Mouse (Mus musculus) liver, embryonic 15.5 days (tissue): ENCODE data around the gene Tnnc1. TPM values are rescaled to one million over a fixed set of nuclear protein-coding genes. Genes with fewer than 3 reads are reported as not detected.

Experiments used
- ATAC-seq: fragments of 200-750 bp; cut with Nextera tagmentation; 2 replicates; pipeline ENCODE4 v1.8.0; 2017; ENCODE audit warnings: moderate number of reproducible peaks, mild to moderate bottlenecking, moderate library complexity; ENCODE audit not compliant: insufficient read depth
- H3K27ac ChIP-seq: fragments of 300-500 bp; sonication (generic); replicated peaks from 2 replicates; pipeline ENCODE4 v1.5.1; 2015; ENCODE audit warnings: mild to moderate bottlenecking, inconsistent platforms
- H3K27me3 ChIP-seq: fragments of 300-500 bp; sonication (generic); 2 replicates; pipeline ENCODE4 v1.6.1; 2015; ENCODE audit warnings: mild to moderate bottlenecking, inconsistent platforms
- H3K36me3 ChIP-seq: fragments of 300-500 bp; sonication (generic); replicated peaks from 2 replicates; pipeline ENCODE4 v1.6.1; 2015; ENCODE audit warnings: moderate library complexity, mild to moderate bottlenecking, inconsistent platforms
- H3K4me1 ChIP-seq: fragments of 300-500 bp; sonication (generic); replicated peaks from 2 replicates; pipeline ENCODE4 v1.6.1; 2015; ENCODE audit warnings: inconsistent platforms
- H3K4me2 ChIP-seq: fragments of 300-500 bp; sonication (generic); 2 replicates; pipeline ENCODE4 v1.6.1; 2015; ENCODE audit warnings: moderate library complexity, mild to moderate bottlenecking, inconsistent platforms
- H3K4me3 ChIP-seq: fragments of 300-500 bp; sonication (generic); replicated peaks from 2 replicates; pipeline ENCODE4 v1.5.1; 2015; ENCODE audit warnings: mild to moderate bottlenecking, inconsistent platforms
- H3K9ac ChIP-seq: fragments of 300-500 bp; sonication (generic); 2 replicates; pipeline ENCODE4 v1.6.1; 2015; ENCODE audit warnings: moderate library complexity, mild to moderate bottlenecking, inconsistent platforms
- H3K9me3 ChIP-seq: fragments of 300-500 bp; sonication (generic); replicated peaks from 2 replicates; pipeline ENCODE4 v1.6.1; 2016; ENCODE audit warnings: inconsistent platforms
- WGBS: fragments of 180-500 bp; shearing (Covaris S2); methylation state at CpG from one replicate; pipeline ENCODE4 v1.1.7; 2015; ENCODE audit warnings: mixed read lengths; ENCODE audit not compliant: insufficient replicate concordance; 5-methylcytosine and 5-hydroxymethylcytosine counted together
- polyA plus RNA-seq: library from polyadenylated mRNA; unstranded; fragments of >200 nt; fragmentation: Nextera tagmentation; extraction: Ambion mirVana; gene quantifications from 2 replicates; pipeline ENCODE4 v1.2.1, GENCODE M21; 2015

The Tnnc1 gene
- polyA plus RNA-seq, 1 experiment from 2014 or later, result 66.4 TPM

- H3K4me3 ChIP-seq, result no peak overlapping the region
- peaks cover 46% of the 10 kb centered on the region for H3K36me3 ChIP-seq
- peaks cover 34% of the 10 kb centered on the region for H3K4me1 ChIP-seq
- ATAC-seq, result no peak
- 18% methylated on average over 6 of the region's 6 CpGs for WGBS
- H3K9ac ChIP-seq, result no peak overlapping the region
- peaks cover 27% of the 10 kb centered on the region for H3K27me3 ChIP-seq
- no peak overlapping the region for H3K4me2 ChIP-seq
- no peaks in the 10 kb centered on the region for H3K9me3 ChIP-seq
- no peak overlapping the region for H3K27ac ChIP-seq
Measured at GRCm38 (mm10) chr14:31169508-31169907, 38.6 kb upstream of the Tnnc1 start.

- 82% methylated on average over 13 of the region's 13 CpGs for WGBS
- no peaks in the 10 kb centered on the region for H3K9me3 ChIP-seq
- peaks cover 27% of the 10 kb centered on the region for H3K27me3 ChIP-seq
- H3K4me2 ChIP-seq, result no peak overlapping the region
- no peak overlapping the region for H3K4me3 ChIP-seq
- H3K9ac ChIP-seq, result no peak overlapping the region
- ATAC-seq, result no peak
- H3K27ac ChIP-seq, result no peak overlapping the region
- peaks cover 60% of the 10 kb centered on the region for H3K36me3 ChIP-seq
- H3K4me1 ChIP-seq, result peaks cover 22% of the 10 kb centered on the region
Measured at GRCm38 (mm10) chr14:31170963-31171362, 37.1 kb upstream of the Tnnc1 start.

GRCm38 (mm10) chr14:31171386-31171785, 36.7 kb upstream of the Tnnc1 start:
- peaks cover 64% of the 10 kb centered on the region for H3K36me3 ChIP-seq
- 82% methylated on average over 11 of the region's 11 CpGs for WGBS

GRCm38 (mm10) chr14:31171821-31172220, 36.3 kb upstream of the Tnnc1 start:
- peaks cover 14% of the 10 kb centered on the region for H3K4me1 ChIP-seq
- 87% methylated on average over 15 of the region's 15 CpGs for WGBS
- H3K9me3 ChIP-seq, result no peaks in the 10 kb centered on the region
- H3K9ac ChIP-seq, result no peak overlapping the region
- H3K4me3 ChIP-seq, result no peak overlapping the region
- no peak overlapping the region for H3K4me2 ChIP-seq
- peaks cover 69% of the 10 kb centered on the region for H3K36me3 ChIP-seq
- no peak overlapping the region for H3K27ac ChIP-seq
- peaks cover 21% of the 10 kb centered on the region for H3K27me3 ChIP-seq
- no peak for ATAC-seq

More at GRCm38 (mm10) chr14:31171386-31171785, 36.7 kb upstream of the Tnnc1 start:
- Histone ChIP-seq H3K9ac (no peak overlapping the region), H3K9me3 (no peaks in the 10 kb centered on the region), H3K4me1 (peaks cover 19% of the 10 kb centered on the region), H3K27me3 (peaks cover 25% of the 10 kb centered on the region), H3K4me2 (no peak overlapping the region), H3K4me3 (no peak overlapping the region), H3K27ac (no peak overlapping the region)
- ATAC-seq, result no peak

- peaks cover 80% of the 10 kb centered on the region for H3K36me3 ChIP-seq
- H3K27ac ChIP-seq, result no peak overlapping the region
Measured at GRCm38 (mm10) chr14:31172781-31173455, 35.2 kb upstream of the Tnnc1 start.

GRCm38 (mm10) chr14:31173537-31173936, 34.6 kb upstream of the Tnnc1 start:
- no peak overlapping the region for H3K4me2 ChIP-seq
- H3K9me3 ChIP-seq, result no peaks in the 10 kb centered on the region
- peaks cover 10% of the 10 kb centered on the region; the same call in 1 of the 2 replicates for H3K4me1 ChIP-seq
- no peak overlapping the region for H3K4me3 ChIP-seq
- no peak overlapping the region for H3K27ac ChIP-seq
- ATAC-seq, result no peak
- WGBS, result 78% methylated on average over 7 of the region's 7 CpGs
- H3K9ac ChIP-seq, result no peak overlapping the region
- peaks cover 5% of the 10 kb centered on the region for H3K27me3 ChIP-seq
- peaks cover 84% of the 10 kb centered on the region for H3K36me3 ChIP-seq

More at GRCm38 (mm10) chr14:31172781-31173455, 35.2 kb upstream of the Tnnc1 start:
- Histone ChIP-seq H3K27me3 (peaks cover 12% of the 10 kb centered on the region), H3K4me1 (peaks cover 13% of the 10 kb centered on the region), H3K4me3 (no peak overlapping the region), H3K4me2 (no peak overlapping the region), H3K9me3 (no peaks in the 10 kb centered on the region), H3K9ac (no peak overlapping the region)
- peak; percentile 41 for ATAC-seq
- WGBS, result 71% methylated on average over 18 of the region's 18 CpGs

GRCm38 (mm10) chr14:31177287-31177686, 30.8 kb upstream of the Tnnc1 start:
- H3K4me2 ChIP-seq, result no peak overlapping the region
- ATAC-seq, result no peak
- no peak overlapping the region for H3K9ac ChIP-seq
- peaks cover 8% of the 10 kb centered on the region for H3K4me1 ChIP-seq
- peaks cover 92% of the 10 kb centered on the region for H3K36me3 ChIP-seq
- H3K9me3 ChIP-seq, result no peaks in the 10 kb centered on the region
- no peak overlapping the region for H3K4me3 ChIP-seq
- H3K27me3 ChIP-seq, result no peaks in the 10 kb centered on the region
- 78% methylated on average over 16 of the region's 16 CpGs for WGBS
- H3K27ac ChIP-seq, result no peak overlapping the region

GRCm38 (mm10) chr14:31177715-31178114, 30.4 kb upstream of the Tnnc1 start:
- Histone ChIP-seq H3K27me3 (no peaks in the 10 kb centered on the region), H3K4me3 (no peak overlapping the region), H3K4me2 (no peak overlapping the region), H3K9ac (no peak overlapping the region), H3K36me3 (peaks cover 92% of the 10 kb centered on the region), H3K9me3 (no peaks in the 10 kb centered on the region), H3K27ac (no peak overlapping the region), H3K4me1 (peaks cover 13% of the 10 kb centered on the region)
- 79% methylated on average over 5 of the region's 5 CpGs for WGBS
- no peak for ATAC-seq

- peaks cover 92% of the 10 kb centered on the region for H3K36me3 ChIP-seq
- H3K4me1 ChIP-seq, result peaks cover 33% of the 10 kb centered on the region
- H3K27me3 ChIP-seq, result no peaks in the 10 kb centered on the region
- H3K9me3 ChIP-seq, result no peaks in the 10 kb centered on the region
- no peak overlapping the region for H3K9ac ChIP-seq
- WGBS, result 79% methylated on average over 12 of the region's 12 CpGs
- H3K27ac ChIP-seq, result no peak overlapping the region
- no peak for ATAC-seq
- no peak overlapping the region for H3K4me2 ChIP-seq
- H3K4me3 ChIP-seq, result no peak overlapping the region
Measured at GRCm38 (mm10) chr14:31179677-31180365, 28.3 kb upstream of the Tnnc1 start.

- Histone ChIP-seq H3K9me3 (no peaks in the 10 kb centered on the region), H3K4me1 (peaks cover 38% of the 10 kb centered on the region), H3K4me2 (0 out of 2 replicates have a peak overlapping the region, but pooled peaks have one; percentile 16), H3K27me3 (no peaks in the 10 kb centered on the region), H3K36me3 (peaks cover 92% of the 10 kb centered on the region), H3K4me3 (no peak overlapping the region), H3K27ac (no peak overlapping the region), H3K9ac (no peak overlapping the region)
- WGBS, result 73% methylated on average over 4 of the region's 4 CpGs
- ATAC-seq, result no peak
Measured at GRCm38 (mm10) chr14:31181512-31181911, 26.6 kb upstream of the Tnnc1 start.

- peak overlapping the region; percentile 80 for H3K27ac ChIP-seq
- H3K4me3 ChIP-seq, result peak overlapping the region; percentile 6; the same call in 1 of the 2 replicates
- peak; percentile 75 for ATAC-seq
- no peaks in the 10 kb centered on the region for H3K27me3 ChIP-seq
- no peak overlapping the region for H3K9ac ChIP-seq
- H3K4me2 ChIP-seq, result peak overlapping the region; percentile 16
- H3K4me1 ChIP-seq, result peaks cover 44% of the 10 kb centered on the region
- WGBS, result 59% methylated on average over 2 of the region's 2 CpGs
- H3K36me3 ChIP-seq, result peaks cover 92% of the 10 kb centered on the region
- no peaks in the 10 kb centered on the region for H3K9me3 ChIP-seq
Measured at GRCm38 (mm10) chr14:31182786-31183290, 25.3 kb upstream of the Tnnc1 start.
